Mouse (Mus musculus): ENCODE results near the gene Fbxo42.
A peak's percentile ranks its signal among the peaks of the same experiment; 100 is the strongest.
"Not testable (repeated sequence)": the region's sequence is repeated elsewhere in the genome, so short reads cannot be mapped to it uniquely, and the experiment has no call there.

Gene Fbxo42

DNA sequence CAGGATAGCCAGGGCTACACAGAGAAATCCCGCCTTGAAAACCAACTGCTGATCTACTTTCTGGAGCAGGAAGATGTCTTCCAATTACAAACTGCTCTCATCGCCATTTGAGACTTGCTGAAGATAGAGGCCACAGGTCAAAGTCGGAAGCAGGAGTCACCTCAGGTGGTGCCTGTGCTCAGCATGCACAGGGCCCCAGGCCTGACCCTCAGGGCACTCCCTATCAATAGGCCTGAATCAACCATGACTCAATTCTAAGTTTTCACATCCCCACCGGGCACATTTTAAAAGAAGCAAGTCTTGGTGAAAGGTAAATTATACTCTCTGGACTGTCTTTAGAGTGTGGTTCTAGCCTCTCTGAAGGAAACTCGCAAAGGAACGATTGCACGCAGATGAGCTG lies 11.6 kb upstream of the Fbxo42 start:
- DNase-seq (ENCODE audit: extremely low spot score, low spot score) = no peak

- not testable (repeated sequence) for DNase-seq (ENCODE audit: extremely low spot score, low spot score)
Measured at GRCm38 (mm10) chr4:141137740-141138139, 10.0 kb upstream of the Fbxo42 start.

DNA sequence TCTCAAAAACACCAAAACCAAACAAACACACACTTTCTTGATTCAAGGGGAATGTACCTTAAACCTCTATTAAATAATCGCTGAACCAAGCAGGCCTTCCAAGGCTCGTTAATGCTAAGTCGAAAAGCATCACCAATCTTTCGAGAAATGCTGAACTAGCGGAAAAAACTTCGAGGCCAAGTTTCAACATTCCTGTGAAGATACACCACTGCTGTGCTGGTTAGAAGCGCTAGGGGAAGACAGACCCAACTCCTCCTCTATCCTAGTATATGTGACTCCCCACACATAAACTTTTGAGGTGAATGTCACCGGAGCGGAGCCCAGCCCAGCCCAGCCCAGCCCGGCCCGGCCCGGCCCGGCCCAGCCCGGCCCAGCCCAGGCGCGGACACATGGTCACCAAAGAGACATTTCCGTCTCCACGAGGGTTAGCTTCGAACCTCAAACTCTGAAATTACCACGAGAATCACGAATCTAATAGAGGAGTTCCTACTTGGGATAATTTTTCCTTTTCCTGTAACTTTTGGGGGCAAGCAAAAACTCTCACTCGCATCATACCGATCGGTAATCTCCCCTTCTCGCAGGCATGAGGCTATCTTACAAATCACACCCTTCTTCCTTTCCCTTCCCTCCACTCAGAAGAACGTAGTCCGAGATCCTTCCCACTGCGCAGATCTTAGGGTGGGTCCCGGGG lies 9.1 kb upstream of the Fbxo42 start:
- DNase-seq (ENCODE audit: extremely low spot score, low spot score) = no peak

- peak; percentile 99 for DNase-seq (ENCODE audit: extremely low spot score, low spot score)
Measured at GRCm38 (mm10) chr4:141139116-141139970, 8.4 kb upstream of the Fbxo42 start, which contains the start of gene Szrd1. Szrd1 (minus strand) TSS chr4:141139775.

GRCm38 (mm10) chr4:141140354-141140753 lies 7.4 kb upstream of the Fbxo42 start:
- not testable (repeated sequence) for DNase-seq (ENCODE audit: extremely low spot score, low spot score)

- DNase-seq (ENCODE audit: extremely low spot score, low spot score) = no peak
Measured at GRCm38 (mm10) chr4:141140967-141141366, 6.7 kb upstream of the Fbxo42 start.

DNA sequence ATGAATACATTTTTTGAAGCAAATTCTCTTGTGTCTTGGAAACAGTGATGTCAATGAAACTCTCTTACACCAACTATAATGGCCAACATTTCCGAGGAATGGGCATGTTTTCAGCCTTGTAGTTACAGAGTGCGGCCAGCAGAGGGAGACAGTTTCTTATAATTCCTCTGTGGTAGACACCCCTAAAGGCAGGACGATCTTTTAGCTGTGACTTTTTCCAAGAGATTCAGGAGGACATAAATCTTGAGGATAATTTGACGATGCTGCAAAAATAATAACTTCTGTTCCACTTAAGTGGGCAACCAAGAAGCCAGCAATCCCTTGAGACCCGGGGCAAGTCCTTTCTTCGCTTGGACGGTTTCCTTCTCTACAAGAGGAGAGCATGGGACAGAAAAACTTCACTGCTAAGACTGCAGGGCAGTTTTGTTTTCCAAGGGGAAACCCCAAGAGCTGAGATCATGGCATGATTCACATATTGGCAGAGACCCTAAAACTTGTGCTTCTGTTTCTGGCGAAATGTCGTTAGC lies 5.4 kb upstream of the Fbxo42 start:
- peak; percentile 72 for DNase-seq (ENCODE audit: extremely low spot score, low spot score)

DNA sequence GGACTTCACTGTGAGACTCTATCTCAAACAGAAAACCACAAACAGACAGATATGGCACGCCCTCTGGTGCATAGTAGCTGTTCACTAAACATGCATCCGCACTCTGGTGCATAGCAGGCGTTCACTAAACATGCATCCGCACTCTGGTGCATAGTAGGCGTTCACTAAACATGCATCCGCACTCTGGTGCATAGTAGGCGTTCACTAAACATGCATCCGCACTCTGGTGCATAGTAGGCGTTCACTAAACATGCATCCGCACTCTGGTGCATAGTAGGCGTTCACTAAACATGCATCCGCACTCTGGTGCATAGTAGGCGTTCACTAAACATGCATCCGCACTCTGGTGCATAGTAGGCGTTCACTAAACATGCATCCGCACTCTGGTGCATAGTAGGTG lies 2.6 kb upstream of the Fbxo42 start:
- DNase-seq (ENCODE audit: extremely low spot score, low spot score) = not testable (repeated sequence)

- no peak for DNase-seq (ENCODE audit: extremely low spot score, low spot score)
Measured at GRCm38 (mm10) chr4:141146491-141147033, 1.2 kb upstream of the Fbxo42 start.

DNA sequence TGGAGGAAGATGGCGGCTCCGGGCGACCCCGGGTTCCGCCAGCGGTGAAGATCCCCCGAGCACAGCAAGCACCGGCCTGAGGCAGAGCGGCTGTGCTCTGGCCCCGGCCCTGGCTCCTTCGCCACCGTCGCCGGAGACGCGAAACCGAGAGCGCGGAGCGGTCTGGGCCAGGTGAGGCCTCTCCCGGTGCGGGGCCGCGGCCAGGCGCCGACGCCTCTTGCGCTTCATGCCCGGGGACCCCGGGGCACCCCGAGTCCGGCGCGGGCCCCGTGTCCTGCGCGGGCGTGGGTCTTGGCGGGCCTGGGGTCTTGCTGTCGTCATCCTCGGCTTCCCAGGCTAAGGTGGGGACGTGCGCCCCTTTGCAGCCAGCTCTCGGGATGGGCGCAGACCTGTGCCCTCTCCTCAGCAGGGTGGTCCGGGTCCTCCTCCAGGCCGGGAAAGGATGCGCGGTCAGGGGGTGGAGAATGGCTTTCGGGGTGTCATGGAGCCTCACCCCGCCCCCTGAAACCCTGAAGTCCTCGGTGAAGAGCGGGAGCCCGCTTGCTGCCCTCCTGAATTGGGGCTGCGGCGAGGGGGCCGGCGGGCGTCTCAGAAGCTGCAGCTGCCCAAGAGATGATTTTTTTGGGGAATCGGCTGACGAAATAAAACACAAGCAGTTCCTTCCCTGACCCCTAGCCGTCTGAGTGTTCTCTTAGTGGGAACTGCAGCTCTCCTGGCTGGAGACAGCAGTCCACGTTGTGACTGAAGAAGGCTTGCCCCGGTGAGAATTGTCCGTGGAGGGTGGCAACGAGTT lies 492 bp downstream of the Fbxo42 start:
- DNase-seq (ENCODE audit: extremely low spot score, low spot score) = no peak

DNA sequence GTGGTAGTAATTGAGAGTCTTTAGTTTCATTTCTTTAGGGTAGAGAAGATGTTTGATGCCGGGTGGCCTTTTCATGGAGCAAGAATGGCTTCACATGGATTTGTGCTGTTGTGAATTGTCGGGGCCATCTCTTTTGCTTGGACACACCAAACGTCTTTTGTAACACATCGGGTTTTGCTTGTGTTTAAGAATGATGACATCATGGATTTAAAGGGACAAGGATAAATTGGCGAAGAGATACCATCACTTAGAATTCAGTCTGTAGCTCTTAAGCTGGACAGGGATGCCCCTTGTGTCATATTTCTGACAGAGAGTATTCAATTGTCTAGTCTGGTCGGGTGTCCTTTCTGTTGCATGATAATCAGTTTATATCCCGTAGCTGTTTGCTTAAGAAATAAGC lies 1.4 kb downstream of the Fbxo42 start:
- no peak for DNase-seq (ENCODE audit: extremely low spot score, low spot score)

DNA sequence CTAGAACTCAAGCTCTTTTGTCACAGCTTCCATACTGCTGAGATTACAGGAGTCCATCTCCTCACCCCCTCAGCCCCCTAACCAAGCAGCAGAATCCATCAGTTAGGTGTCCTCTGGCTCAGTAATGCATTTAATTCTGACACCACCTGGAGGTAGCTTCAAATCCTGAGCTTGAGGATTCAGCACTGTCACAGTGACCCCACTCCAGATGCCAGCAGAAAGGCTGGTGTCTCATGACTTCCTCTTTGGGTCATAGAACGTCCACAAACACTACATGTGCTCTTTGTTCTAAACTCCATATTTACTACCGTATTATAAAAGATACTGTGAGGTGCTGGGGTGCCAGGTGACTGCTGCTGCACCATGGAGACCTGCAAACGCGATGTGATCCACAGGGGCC lies 9.8 kb downstream of the Fbxo42 start:
- DNase-seq (ENCODE audit: extremely low spot score, low spot score) = no peak

GRCm38 (mm10) chr4:141158609-141159008 lies 10.9 kb downstream of the Fbxo42 start:
- DNase-seq (ENCODE audit: extremely low spot score, low spot score) = no peak

DNA sequence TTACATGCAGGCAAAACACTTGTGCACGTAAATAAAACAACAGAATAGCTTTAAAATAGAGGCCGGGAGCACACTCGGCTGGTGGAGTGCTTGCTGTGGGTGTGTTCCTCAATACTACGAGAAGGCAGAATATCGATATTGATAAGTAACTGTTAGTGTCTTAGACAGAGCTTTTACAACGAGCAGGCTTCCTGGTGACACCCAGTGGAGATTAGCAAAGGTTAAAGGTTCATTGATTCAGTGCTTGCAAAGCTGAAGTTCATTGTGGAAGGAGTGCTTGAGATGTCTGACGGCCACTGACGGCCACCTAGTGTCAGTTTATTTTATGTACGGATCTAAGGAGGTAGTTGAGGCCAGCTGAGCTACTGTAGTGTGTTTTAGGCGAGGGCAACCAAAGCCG lies 11.4 kb downstream of the Fbxo42 start:
- no peak for DNase-seq (ENCODE audit: extremely low spot score, low spot score)

DNA sequence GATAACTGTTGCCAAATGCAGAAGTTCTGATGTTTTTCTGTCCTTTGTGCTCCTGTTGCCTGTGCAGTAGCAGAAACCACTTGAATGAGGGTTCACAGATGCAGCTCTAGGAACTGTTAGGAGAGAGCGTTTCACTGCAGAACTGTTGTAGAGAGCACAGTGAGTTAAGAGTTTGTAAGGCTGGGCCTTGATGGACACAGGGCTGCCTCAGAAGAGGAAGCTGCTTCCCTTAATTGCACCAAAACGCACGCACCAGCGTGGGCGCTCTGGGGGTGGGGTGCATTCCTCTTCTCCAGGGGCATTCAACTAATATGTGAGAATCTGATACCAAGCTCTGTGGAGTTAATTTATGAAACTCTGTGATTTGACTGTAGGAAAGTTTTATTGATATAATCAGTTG lies 12.0 kb downstream of the Fbxo42 start:
- no peak for DNase-seq (ENCODE audit: extremely low spot score, low spot score)

GRCm38 (mm10) chr4:141160193-141160592 lies 12.5 kb downstream of the Fbxo42 start:
- no peak for DNase-seq (ENCODE audit: extremely low spot score, low spot score)

- no peak for DNase-seq (ENCODE audit: extremely low spot score, low spot score)
Measured at GRCm38 (mm10) chr4:141161699-141162208, 14.0 kb downstream of the Fbxo42 start.

DNA sequence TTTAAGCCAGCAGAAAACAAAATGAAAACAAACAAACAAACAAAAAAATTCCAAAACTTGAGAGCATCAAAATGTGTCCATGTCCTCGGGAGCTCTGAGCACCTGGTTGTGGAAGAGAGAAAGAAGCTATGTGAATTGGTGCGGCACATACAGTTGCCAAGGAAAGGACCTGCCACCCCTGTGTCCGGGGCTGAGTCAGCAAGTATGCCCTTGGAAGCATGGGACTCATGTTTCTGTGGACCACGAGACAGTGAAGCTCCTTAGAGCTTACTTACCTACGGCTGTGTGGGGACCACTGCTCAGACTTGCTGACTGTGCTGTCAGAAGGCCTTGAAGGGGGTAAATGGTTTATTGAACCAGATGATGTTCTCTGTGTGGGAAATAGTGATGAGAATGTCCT lies 16.0 kb downstream of the Fbxo42 start:
- DNase-seq (ENCODE audit: extremely low spot score, low spot score) = no peak

DNA sequence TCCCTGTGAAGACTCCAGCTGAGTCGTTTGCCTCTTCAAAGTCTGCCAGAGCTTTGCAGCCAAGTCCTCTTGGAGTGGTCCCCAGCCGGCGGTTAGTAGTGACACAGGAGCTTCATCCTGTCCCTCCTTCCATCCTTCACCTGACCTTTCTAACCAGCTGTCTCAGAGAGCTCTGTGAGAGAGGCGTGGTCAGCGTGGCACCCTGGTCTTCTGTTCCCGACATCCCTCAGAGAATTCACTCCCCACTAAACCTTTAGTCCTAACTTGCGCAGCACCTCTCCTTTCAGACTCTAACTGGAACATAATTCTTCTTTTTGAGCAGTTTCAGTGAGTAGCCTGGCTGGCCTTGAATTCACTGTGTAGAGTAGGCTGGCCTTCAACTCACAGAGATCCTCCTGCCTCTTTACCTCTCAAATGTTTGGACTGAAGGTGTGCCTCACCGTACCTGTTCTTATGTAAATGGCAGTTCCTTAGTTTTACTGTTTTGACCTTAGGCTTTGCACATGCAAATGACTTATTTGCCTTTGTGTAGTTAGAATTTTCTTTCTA lies 18.1 kb downstream of the Fbxo42 start:
- DNase-seq (ENCODE audit: extremely low spot score, low spot score) = no peak

GRCm38 (mm10) chr4:141167156-141167555 lies 19.4 kb downstream of the Fbxo42 start:
- no peak for DNase-seq (ENCODE audit: extremely low spot score, low spot score)

DNA sequence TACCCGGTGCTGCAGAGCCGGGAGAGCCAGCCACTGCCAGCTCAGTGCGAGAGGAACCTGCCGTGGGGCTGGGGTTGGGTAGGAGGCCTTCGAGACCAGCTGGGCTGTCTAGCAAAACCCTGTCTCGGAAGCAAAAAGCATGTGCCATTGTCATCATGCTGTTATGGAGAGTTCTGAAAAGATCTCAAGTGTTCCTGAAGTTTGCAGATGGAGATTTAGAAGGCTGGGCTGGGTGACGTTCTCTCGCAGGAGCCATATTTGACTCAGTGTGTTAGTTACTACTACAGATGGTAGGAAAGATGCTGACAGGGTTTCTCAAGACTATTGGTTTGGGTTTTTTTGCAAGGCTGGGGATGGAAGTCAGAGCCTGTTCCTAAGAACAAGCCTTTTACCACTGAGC lies 24.4 kb downstream of the Fbxo42 start:
- no peak for DNase-seq (ENCODE audit: extremely low spot score, low spot score)
